Mouse (Mus musculus) thymus, adult 2 months (tissue): ENCODE measurements around the gene Nanos2.

Experiments used
- CTCF ChIP-seq: fragments of 200-500 bp; IDR thresholded peaks from 2 replicates; pipeline ENCODE4 v1.5.1; 2012; ENCODE audit warnings: mild to moderate bottlenecking, control low read depth, low read length, moderate library complexity, borderline replicate concordance; ENCODE audit not compliant: control insufficient read depth, poor library complexity, insufficient read depth; ENCODE audit errors: extremely low read depth
- POLR2A ChIP-seq: fragments of 200-500 bp; IDR thresholded peaks from 2 replicates; pipeline ENCODE4 v1.6.1; 2012; ENCODE audit warnings: mild to moderate bottlenecking, low read length, control low read depth, moderate library complexity; ENCODE audit not compliant: control insufficient read depth, poor library complexity, insufficient read depth; ENCODE audit errors: extremely low read depth

- no peak for TF ChIP-seq POLR2A
- no peak for TF ChIP-seq CTCF
These were observed 5.8 kb downstream of the Nanos2 start for GRCm38 (mm10) chr7:18993036-18993435.
